Mouse (Mus musculus) left cerebral cortex, postnatal 4 days (tissue): Measurements from ENCODE around the gene Il27. TPM values are rescaled to one million over a fixed set of nuclear protein-coding genes. Genes with fewer than 3 reads are reported as not detected.

Experiments
- DNase-seq: peaks from one replicate; pipeline ENCODE4 v3.0.0-alpha.2; 2022
- intact Hi-C: fragments of 180-260 bp; cut with DNase I; formaldehyde crosslinking; loops from one replicate; pipeline ENCODE4 v1.15.1; 2025
- microRNA-seq: library from miRNA; unstranded; fragments of <30 nt; microRNA quantifications from one replicate; pipeline ENCODE4 v1.2.0, GENCODE M21; 2022
- total RNA-seq, 2 experiments: library from RNA; stranded (reverse); gene quantifications; 2 replicates each; pipeline ENCODE4 v1.2.3; 2021

Il27 gene
- total RNA-seq, 2 experiments from 2014 or later, result not detected

DNA sequence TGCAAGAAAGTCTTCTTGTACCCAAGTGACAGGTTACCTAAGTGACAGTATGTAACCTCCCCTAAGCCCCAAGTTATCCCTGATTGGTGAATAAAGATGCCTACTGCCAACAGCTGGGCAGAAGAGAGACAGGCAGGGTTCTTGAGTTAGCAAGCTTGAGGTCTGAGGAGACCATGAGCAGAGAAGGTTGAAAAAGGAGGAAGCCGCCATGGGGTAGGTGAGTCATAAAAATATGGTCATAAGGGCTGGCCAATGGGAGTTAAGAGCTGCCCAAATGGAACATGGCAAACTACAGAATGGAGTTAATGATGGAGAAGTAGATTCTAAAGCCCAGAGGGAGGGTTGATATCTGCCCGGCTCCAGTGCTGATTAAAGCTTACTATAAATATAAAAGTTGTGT, 49.1 kb downstream of the Il27 start:
- no peak for DNase-seq
- intact Hi-C loops, result no loop called here

DNA sequence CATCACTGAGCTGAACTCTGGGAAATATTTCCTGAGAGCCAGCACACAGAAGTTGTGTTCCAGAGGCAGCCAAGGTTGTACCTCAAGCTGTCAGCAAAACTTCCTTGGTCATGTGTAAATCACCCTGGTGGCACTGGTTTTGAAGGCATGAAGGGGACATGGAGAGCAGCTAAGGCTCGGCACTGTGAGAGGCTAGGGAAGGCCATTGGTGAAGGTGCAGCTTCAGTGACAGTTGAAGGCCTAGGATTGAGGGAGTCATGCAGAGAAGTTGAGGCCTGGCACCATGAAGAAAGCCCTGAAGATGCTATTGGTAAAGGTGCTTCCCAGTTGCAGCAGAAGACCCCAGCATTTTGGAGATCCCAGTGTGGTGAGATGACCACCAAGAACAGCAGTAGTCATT, 53.1 kb downstream of the Il27 start:
- intact Hi-C loops, result no loop called here
- no peak for DNase-seq

Small RNA genes lying within 50 kb of the gene (microRNA-seq; reads per million reads assigned to microRNA genes)
- 19.3 reads per million, percentile 34 among the genes with 10 or more reads in this experiment for gene Mir7059

Other genes with a start within 250 kb of the Il27 start
- 1 to 10 TPM; 1.5 to 2.1 TPM for gene Lat, start 225.4 kb downstream of the Il27 start, total RNA-seq
- 10 to 100 TPM; 82.4 to 83.9 TPM for gene Spns1, start 217.5 kb downstream of the Il27 start, total RNA-seq
- 10 to 100 TPM in 1 of 2 experiments, 1 to 10 TPM in 1; 8.4 to 10.4 TPM for gene Nfatc2ip, start 198.2 kb downstream of the Il27 start, total RNA-seq
- under 1 TPM; 0.16 to 0.32 TPM for gene Cd19, start 180.1 kb downstream of the Il27 start, total RNA-seq
- gene Rabep2, start 166.2 kb downstream of the Il27 start, total RNA-seq, result 10 to 100 TPM; 18.6 to 19.9 TPM
- gene Atp2a1, start 131.8 kb downstream of the Il27 start, total RNA-seq, result under 1 TPM in 1 of 2 experiments, not detected in 1; 0.12 TPM
- 10 to 100 TPM; 72.5 to 77.7 TPM for gene Sh2b1, start 119.5 kb downstream of the Il27 start, total RNA-seq
- 10 to 100 TPM; 80.9 to 96.5 TPM for gene Tufm, start 107.6 kb downstream of the Il27 start, total RNA-seq
- gene Atxn2l, start 91.5 kb downstream of the Il27 start, total RNA-seq, result 100 to 1,000 TPM; 164 to 165 TPM
- gene Eif3c, start 28.5 kb downstream of the Il27 start, total RNA-seq, result 100 to 1,000 TPM; 212 to 226 TPM
- under 1 TPM; 0.30 to 0.58 TPM for gene Apobr, start 10.0 kb downstream of the Il27 start, total RNA-seq
- 10 to 100 TPM; 26.5 to 32.0 TPM for gene Cln3, start 9.1 kb downstream of the Il27 start, total RNA-seq
- gene Nupr1, start 35.9 kb upstream of the Il27 start, total RNA-seq, result 1 to 10 TPM; 6.6 to 7.0 TPM
- 10 to 100 TPM; 49.9 to 53.0 TPM for gene Sgf29, start 54.4 kb upstream of the Il27 start, total RNA-seq
- gene Sult1a1, start 81.5 kb upstream of the Il27 start, total RNA-seq, result 1 to 10 TPM; 2.9 to 3.1 TPM
- gene Bola2, start 100.5 kb upstream of the Il27 start, total RNA-seq, result 100 to 1,000 TPM; 107 to 115 TPM
- 10 to 100 TPM; 25.4 to 26.5 TPM for gene Slx1b, start 100.8 kb upstream of the Il27 start, total RNA-seq
- 100 to 1,000 TPM; 137 to 143 TPM for gene Coro1a, start 112.8 kb upstream of the Il27 start, total RNA-seq
- 100 to 1,000 TPM; 196 to 202 TPM for gene Mapk3, start 164.7 kb upstream of the Il27 start, total RNA-seq
- gene Gdpd3, start 171.4 kb upstream of the Il27 start, total RNA-seq, result 1 to 10 TPM; 5.2 to 5.5 TPM
- gene Ypel3, start 182.0 kb upstream of the Il27 start, total RNA-seq, result 100 to 1,000 TPM; 110 to 113 TPM
- under 1 TPM; 0.40 to 0.58 TPM for gene Tbx6, start 186.5 kb upstream of the Il27 start, total RNA-seq
- gene Ppp4c, start 197.6 kb upstream of the Il27 start, total RNA-seq, result 10 to 100 TPM; 71.1 to 79.7 TPM
- gene Fam57b, start 202.7 kb upstream of the Il27 start, total RNA-seq, result 100 to 1,000 TPM; 165 to 167 TPM
- not detected for gene 4930451I11Rik, start 236.7 kb upstream of the Il27 start, total RNA-seq